Mouse (Mus musculus) liver, embryonic 11.5 days (tissue): ENCODE results near the gene Rgn. TPM values are rescaled to one million over a fixed set of nuclear protein-coding genes. Genes with fewer than 3 reads are reported as not detected.

Experiments
- ATAC-seq: fragments of 200-750 bp; cut with Nextera tagmentation; replicated peaks from 2 replicates; pipeline ENCODE4 v1.8.0; 2017; ENCODE audit warnings: moderate number of reproducible peaks, mild to moderate bottlenecking, moderate TSS enrichment, moderate library complexity; ENCODE audit not compliant: low FRiP score
- DNase-seq: peaks from one replicate; pipeline ENCODE4 v3.0.0-alpha.2; 2017; ENCODE audit warnings: low spot score
- H3K27ac ChIP-seq: fragments of 300-500 bp; sonication (generic); 2 replicates; pipeline ENCODE4 v1.5.1; 2014; ENCODE audit warnings: mild to moderate bottlenecking, low read depth, low read length, control low read depth
- H3K27me3 ChIP-seq: fragments of 300-500 bp; sonication (generic); replicated peaks from 2 replicates; pipeline ENCODE4 v1.6.1; 2014; ENCODE audit warnings: low read length, mixed read lengths; ENCODE audit not compliant: control insufficient read depth, insufficient read depth
- H3K36me3 ChIP-seq: fragments of 300-500 bp; sonication (generic); 2 replicates; pipeline ENCODE4 v1.6.1; 2014; ENCODE audit warnings: mild to moderate bottlenecking, low read length, moderate library complexity, mixed read lengths; ENCODE audit not compliant: control insufficient read depth, insufficient read depth
- H3K4me1 ChIP-seq: fragments of 300-500 bp; sonication (generic); replicated peaks from 2 replicates; pipeline ENCODE4 v1.6.1; 2014; ENCODE audit warnings: low read length, mixed read lengths; ENCODE audit not compliant: control insufficient read depth, insufficient read depth
- H3K4me2 ChIP-seq: fragments of 300-500 bp; sonication (generic); 2 replicates; pipeline ENCODE4 v1.6.1; 2014; ENCODE audit warnings: mild to moderate bottlenecking, control low read depth, moderate library complexity
- H3K4me3 ChIP-seq: fragments of 300-500 bp; sonication (generic); 2 replicates; pipeline ENCODE4 v1.5.1; 2014; ENCODE audit warnings: low read depth, low read length, control low read depth
- H3K9ac ChIP-seq: fragments of 300-500 bp; sonication (generic); 2 replicates; pipeline ENCODE4 v1.6.1; 2014; ENCODE audit warnings: low read depth, low read length, control low read depth
- H3K9me3 ChIP-seq: fragments of 300-500 bp; sonication (generic); 2 replicates; pipeline ENCODE4 v1.6.1; 2016; ENCODE audit warnings: low read length, inconsistent platforms, mixed read lengths; ENCODE audit not compliant: control insufficient read depth
- WGBS: fragments of 180-500 bp; shearing (Covaris S2); extraction: QIAGEN DNeasy Blood & Tissue Kit; methylation state at CpG from one replicate; pipeline ENCODE4 v1.1.7; 2014; 5-methylcytosine and 5-hydroxymethylcytosine counted together
- polyA plus RNA-seq: library from polyadenylated mRNA; unstranded; fragments of >200 nt; fragmentation: Nextera tagmentation; extraction: Ambion mirVana; gene quantifications from 2 replicates; pipeline ENCODE4 v1.2.1, GENCODE M21; 2014

The Rgn gene
- polyA plus RNA-seq, 1 experiment from 2014 or later, result 25.9 TPM

DNA sequence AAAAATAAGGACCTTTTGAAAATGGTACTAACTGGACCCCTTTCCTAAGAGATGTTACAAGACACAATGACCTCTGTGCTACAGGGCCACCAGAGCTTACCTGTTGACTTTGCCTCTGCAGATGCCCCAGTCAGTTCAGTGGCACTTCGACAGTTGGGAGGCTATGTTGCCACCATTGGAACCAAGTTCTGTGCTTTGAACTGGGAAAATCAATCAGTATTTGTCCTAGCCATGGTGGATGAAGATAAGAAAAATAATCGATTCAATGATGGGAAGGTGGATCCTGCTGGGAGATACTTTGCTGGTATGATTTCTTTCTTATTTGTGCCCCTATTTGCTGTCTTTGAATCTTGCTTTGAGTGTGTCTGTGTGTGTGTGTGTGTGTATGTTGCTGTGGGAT is 2.6 kb downstream of the Rgn start:
- Histone ChIP-seq H3K9me3 (no peaks in the 10 kb centered on the region), H3K27ac (no peak overlapping the region)
- WGBS, result 56% methylated on average over 2 of the region's 2 CpGs

DNA sequence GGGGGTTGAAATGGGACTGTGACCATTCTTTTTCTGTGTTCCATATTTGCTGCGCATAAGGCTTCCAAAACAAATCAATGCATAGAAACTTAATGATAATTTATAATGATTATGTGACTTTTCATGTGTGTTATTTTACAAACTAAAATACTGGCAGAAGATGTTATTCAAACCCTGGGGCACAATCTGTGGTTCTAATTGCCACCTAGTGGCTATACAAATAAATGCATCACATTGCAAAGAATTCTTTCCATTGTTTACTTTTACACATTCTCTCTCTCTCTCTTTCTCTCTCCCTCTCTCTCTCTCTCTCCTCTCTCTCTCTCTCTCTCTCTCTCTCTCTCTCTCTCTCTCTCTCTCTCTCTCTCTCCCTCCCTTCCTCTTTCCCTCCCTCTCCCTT is 12.3 kb downstream of the Rgn start:
- WGBS, result 42% methylated on average over 1 of the region's 1 CpGs
- Histone ChIP-seq H3K36me3 (no peaks in the 10 kb centered on the region), H3K4me2 (no peak overlapping the region), H3K9me3 (no peaks in the 10 kb centered on the region), H3K4me3 (no peak overlapping the region), H3K27ac (no peak overlapping the region), H3K9ac (no peak overlapping the region), H3K4me1 (no peaks in the 10 kb centered on the region), H3K27me3 (no peaks in the 10 kb centered on the region)
- ATAC-seq (no peak), DNase-seq (no peak)

More for the DNA sequence above, 2.6 kb downstream of the Rgn start:
- no peaks in the 10 kb centered on the region for H3K4me1 ChIP-seq
- H3K4me3 ChIP-seq, result no peak overlapping the region
- no peaks in the 10 kb centered on the region for H3K27me3 ChIP-seq
- no peak overlapping the region for H3K4me2 ChIP-seq
- ATAC-seq (no peak), DNase-seq (no peak)
- H3K36me3 ChIP-seq, result no peaks in the 10 kb centered on the region
- no peak overlapping the region for H3K9ac ChIP-seq

DNA sequence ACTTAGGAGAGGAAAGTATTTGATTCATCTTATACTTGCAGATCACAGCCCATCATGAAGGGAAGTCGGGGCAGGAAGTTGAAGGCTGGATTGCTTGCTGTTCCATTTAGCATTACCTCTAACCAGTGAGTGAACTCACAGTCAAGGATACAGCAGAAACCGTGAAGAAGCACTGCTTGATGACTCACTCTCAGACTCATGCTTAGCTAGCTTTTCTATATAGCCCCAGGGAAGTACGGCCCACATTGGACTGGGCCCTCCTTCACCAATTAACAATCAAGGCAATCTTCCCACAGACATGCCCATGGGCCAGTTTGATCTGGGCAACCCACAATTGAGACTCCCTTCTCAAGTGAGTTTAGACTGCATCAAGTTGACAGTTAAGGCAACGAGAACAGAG is 14.4 kb downstream of the Rgn start:
- no peak overlapping the region for H3K4me2 ChIP-seq
- H3K4me1 ChIP-seq, result no peaks in the 10 kb centered on the region
- H3K9ac ChIP-seq, result no peak overlapping the region
- no peak overlapping the region for H3K4me3 ChIP-seq
- no peak overlapping the region for H3K27ac ChIP-seq
- H3K36me3 ChIP-seq, result no peaks in the 10 kb centered on the region
- no peaks in the 10 kb centered on the region for H3K9me3 ChIP-seq
- no peak for ATAC-seq
- 71% methylated on average over 4 of the region's 4 CpGs for WGBS
- H3K27me3 ChIP-seq, result no peaks in the 10 kb centered on the region
- DNase-seq, result no peak

DNA sequence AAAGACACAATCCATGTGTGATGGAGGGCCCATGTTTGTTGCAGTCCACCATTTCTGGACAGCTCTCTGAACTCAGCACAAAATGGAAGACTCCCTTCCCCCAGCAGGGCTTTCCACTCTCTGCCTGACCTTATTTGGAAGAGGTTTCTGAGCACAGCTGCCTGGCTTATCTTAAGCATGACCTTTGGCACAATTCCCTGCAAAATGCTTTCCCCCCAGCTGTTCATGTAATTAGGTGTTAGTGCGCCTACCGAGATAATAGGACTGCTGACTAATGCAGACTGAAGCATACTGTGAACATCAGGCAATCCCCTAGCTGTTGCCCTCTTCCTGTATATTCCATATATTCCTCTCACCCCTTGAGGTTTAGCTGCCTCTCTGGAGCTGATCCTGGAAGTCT is 21.4 kb downstream of the Rgn start:
- H3K9me3 ChIP-seq, result no peaks in the 10 kb centered on the region
- H3K27ac ChIP-seq, result no peak overlapping the region
- no peak overlapping the region for H3K9ac ChIP-seq
- H3K4me2 ChIP-seq, result no peak overlapping the region
- WGBS, result 36% methylated on average over 2 of the region's 2 CpGs
- H3K36me3 ChIP-seq, result no peaks in the 10 kb centered on the region
- H3K4me3 ChIP-seq, result no peak overlapping the region
- no peaks in the 10 kb centered on the region for H3K27me3 ChIP-seq
- ATAC-seq, result peak; percentile 85
- no peak for DNase-seq
- peaks cover 7% of the 10 kb centered on the region for H3K4me1 ChIP-seq

DNA sequence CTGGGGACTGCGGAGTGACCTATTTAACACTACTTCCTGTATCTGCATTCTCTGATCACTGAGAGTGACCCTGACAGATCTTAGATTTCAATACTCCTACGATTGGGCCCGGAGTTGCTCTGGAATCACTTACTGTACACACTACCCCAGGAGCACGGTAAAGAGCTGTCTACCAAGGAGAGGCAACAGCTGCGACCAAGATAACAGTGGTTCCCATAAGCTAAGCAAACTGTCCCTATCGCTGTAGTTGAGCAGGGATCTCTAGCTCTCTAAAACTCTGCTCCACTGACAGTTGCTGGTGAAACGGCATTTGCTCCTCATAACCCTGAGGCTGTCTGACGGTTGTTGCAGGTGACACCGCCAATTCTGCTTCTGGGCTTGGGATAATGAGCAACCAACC is 23.1 kb downstream of the Rgn start:
- no peaks in the 10 kb centered on the region for H3K36me3 ChIP-seq
- H3K4me1 ChIP-seq, result peaks cover 7% of the 10 kb centered on the region
- H3K9me3 ChIP-seq, result no peaks in the 10 kb centered on the region
- peak; percentile 72; the same call in 1 of the 2 replicates for ATAC-seq
- H3K4me2 ChIP-seq, result no peak overlapping the region
- H3K27me3 ChIP-seq, result no peaks in the 10 kb centered on the region
- no peak overlapping the region for H3K4me3 ChIP-seq
- DNase-seq, result no peak
- 42% methylated on average over 9 of the region's 9 CpGs for WGBS
- H3K27ac ChIP-seq, result no peak overlapping the region
- H3K9ac ChIP-seq, result no peak overlapping the region

DNA sequence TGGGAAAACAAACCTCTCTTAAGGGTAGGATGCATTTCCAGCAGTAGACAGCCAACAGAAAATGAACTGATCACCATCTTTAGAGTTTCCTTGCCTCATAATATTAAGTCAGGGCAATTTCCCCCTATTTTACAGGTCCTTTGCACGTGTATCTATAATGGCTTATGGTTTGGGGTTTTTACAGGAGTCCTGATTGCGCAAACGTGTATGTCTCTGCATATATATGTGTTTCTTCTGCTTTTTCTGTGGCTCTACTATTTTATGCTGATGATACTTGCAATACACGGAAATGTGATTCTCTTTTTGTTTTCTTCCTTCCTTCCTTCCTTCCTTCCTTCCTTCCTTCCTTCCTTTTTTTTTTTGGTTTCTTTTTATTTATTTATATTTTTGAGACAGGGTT is 24.3 kb downstream of the Rgn start:
- WGBS, result 64% methylated on average over 4 of the region's 4 CpGs
- H3K4me2 ChIP-seq, result no peak overlapping the region
- no peaks in the 10 kb centered on the region for H3K36me3 ChIP-seq
- H3K27me3 ChIP-seq, result no peaks in the 10 kb centered on the region
- no peak for ATAC-seq
- H3K4me3 ChIP-seq, result no peak overlapping the region
- no peak overlapping the region for H3K27ac ChIP-seq
- H3K9ac ChIP-seq, result no peak overlapping the region
- peaks cover 7% of the 10 kb centered on the region for H3K4me1 ChIP-seq
- no peaks in the 10 kb centered on the region for H3K9me3 ChIP-seq
- DNase-seq, result no peak

DNA sequence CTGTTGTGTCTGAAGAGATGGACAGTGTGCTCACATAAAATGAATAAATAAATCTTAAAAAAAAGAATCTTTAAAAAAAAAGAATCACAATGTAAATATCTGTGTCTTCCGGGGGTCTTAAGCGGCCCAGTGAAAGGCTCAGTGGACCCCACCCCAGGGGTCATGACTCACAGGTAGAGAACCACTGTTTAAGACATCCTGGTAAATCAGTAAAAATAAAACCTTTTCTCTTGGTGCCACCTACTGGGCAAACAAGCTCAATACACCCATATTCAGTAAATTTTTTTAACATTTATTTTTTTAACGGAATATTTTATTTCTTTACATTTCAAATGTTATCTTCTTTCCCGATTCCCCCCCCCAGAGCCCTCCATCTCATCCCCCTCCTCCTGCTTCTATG is 38.4 kb downstream of the Rgn start:
- Histone ChIP-seq H3K36me3 (no peaks in the 10 kb centered on the region), H3K9me3 (no peaks in the 10 kb centered on the region), H3K4me2 (no peak overlapping the region), H3K9ac (no peak overlapping the region), H3K4me1 (no peaks in the 10 kb centered on the region), H3K4me3 (no peak overlapping the region), H3K27ac (no peak overlapping the region), H3K27me3 (no peaks in the 10 kb centered on the region)
- WGBS, result 19% methylated on average over 4 of the region's 4 CpGs
- ATAC-seq (no peak), DNase-seq (no peak)

DNA sequence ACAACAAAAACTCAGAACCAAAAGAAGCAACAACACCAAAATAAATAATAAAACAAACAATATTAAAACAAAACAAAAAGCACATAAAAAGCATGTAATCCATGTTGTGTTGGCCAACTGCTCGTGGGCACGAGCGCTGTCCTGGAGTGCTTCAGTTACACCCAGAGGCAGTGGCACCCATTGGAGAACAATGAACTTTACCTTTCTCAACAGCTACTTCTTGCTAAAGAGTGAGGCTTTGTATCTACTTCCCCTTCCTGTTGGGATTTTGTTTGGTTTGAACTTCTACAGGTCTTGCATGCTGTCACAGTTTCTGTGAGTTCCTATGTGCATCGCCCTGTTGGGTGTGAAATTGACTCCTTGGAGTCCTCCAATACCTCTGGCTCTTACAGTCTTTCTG is 58.9 kb downstream of the Rgn start:
- H3K4me1 ChIP-seq, result no peaks in the 10 kb centered on the region
- H3K27ac ChIP-seq, result no peak overlapping the region
- no peaks in the 10 kb centered on the region for H3K36me3 ChIP-seq
- H3K9ac ChIP-seq, result no peak overlapping the region
- ATAC-seq (no peak), DNase-seq (no peak)
- H3K27me3 ChIP-seq, result no peaks in the 10 kb centered on the region
- no peak overlapping the region for H3K4me2 ChIP-seq
- H3K9me3 ChIP-seq, result no peaks in the 10 kb centered on the region
- H3K4me3 ChIP-seq, result no peak overlapping the region
- WGBS, result 80% methylated on average over 4 of the region's 4 CpGs
